Comparison of ENCODE assay signal across 8 mouse cellular contexts in the genomic region with DNA sequence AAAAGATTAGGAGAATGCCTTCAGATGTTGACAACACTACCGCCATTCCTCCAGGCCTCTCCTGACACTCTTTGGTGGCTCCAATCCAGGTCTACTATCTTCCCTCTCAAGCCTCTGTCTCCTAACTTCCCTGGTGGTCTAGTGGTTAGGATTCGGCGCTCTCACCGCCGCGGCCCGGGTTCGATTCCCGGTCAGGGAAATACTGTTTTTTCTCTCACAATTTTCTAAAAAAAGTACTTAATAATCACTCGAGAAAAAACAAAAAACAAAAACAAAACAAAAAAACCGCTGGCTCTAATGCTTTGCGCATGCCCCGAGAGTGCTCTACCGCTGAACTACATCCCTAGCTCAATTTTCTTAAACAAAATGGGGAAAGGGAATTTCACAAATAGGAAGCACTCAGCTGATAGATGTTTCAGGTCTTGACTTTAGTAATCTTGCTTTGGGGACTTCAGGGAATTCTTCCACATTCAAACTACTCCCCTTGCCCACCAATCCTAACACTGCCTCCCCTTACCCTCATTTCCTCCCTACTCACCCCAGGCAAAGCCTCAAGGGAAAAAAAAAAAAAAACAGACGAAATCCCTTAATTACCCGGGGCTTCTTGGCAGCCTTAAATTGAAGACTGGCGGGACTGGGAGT. TPM values are rescaled to one million over a fixed set of nuclear protein-coding genes. Genes with fewer than 3 reads are reported as not detected.
DNase-seq lines count a peak whose midpoint lies in the region; ATAC-seq and TF ChIP-seq lines count a peak whose summit lies in the region.

No protein-coding gene starts in this region.

- peak overlapping the region; percentile 65 for H3K4me3 ChIP-seq in forebrain, postnatal 0 days (ENCODE audit: low read depth, low read length)
- peak overlapping the region; percentile 76 for H3K4me3 ChIP-seq in lung, embryonic 16.5 days (ENCODE audit: low read length)

- H3K36me3 ChIP-seq in forebrain, postnatal 0 days (ENCODE audit: insufficient read depth): no peaks in the 10 kb centered on the region
- H3K36me3 ChIP-seq in lung, embryonic 16.5 days (ENCODE audit: control insufficient read depth, insufficient read depth, low read length): no peaks in the 10 kb centered on the region

- H3K27ac ChIP-seq in forebrain, postnatal 0 days (ENCODE audit: low read depth, low read length): 0 out of 2 replicates have a peak overlapping the region, but pooled peaks have one; percentile 35
- H3K27ac ChIP-seq in lung, embryonic 16.5 days (ENCODE audit: low read length): peak overlapping the region; percentile 62

- peak overlapping the region; percentile 50; the same call in 1 of the 2 replicates for H3K9ac ChIP-seq in forebrain, postnatal 0 days
- peak overlapping the region; percentile 58 for H3K9ac ChIP-seq in lung, embryonic 16.5 days (ENCODE audit: low read length)

- no peak for TF ChIP-seq CTCF in forebrain, postnatal 0 days (IDR thresholded peaks at IDR 0.05; ENCODE audit: low read depth)

- peak; percentile 69 for ATAC-seq in forebrain, postnatal 0 days
- ATAC-seq in lung, embryonic 16.5 days (ENCODE audit: low read depth): peak; percentile 46

- under 1% methylated on average over 17 of the region's 17 CpGs for WGBS in forebrain, postnatal 0 days
- under 1% methylated on average over 17 of the region's 17 CpGs for WGBS in lung, embryonic 16.5 days

- no peaks in the 10 kb centered on the region for H3K9me3 ChIP-seq in forebrain, postnatal 0 days (ENCODE audit: low read length)
- no peaks in the 10 kb centered on the region for H3K9me3 ChIP-seq in lung, embryonic 16.5 days (ENCODE audit: control insufficient read depth, low read length)

- H3K4me2 ChIP-seq in forebrain, postnatal 0 days (ENCODE audit: low read depth): peak overlapping the region; percentile 86
- peak overlapping the region; percentile 51 for H3K4me2 ChIP-seq in lung, embryonic 16.5 days (ENCODE audit: low read depth, low read length)

- peak; percentile 70 for DNase-seq in ES-CJ7 (ENCODE audit: low read depth, low spot score)
- DNase-seq in c-Kit-positive CD71-positive TER-119-negative erythroid progenitor cells, embryonic 14.5 days (ENCODE audit: low read depth): peak; percentile 65
- DNase-seq in forebrain, postnatal 0 days: peak; percentile 88
- peak; percentile 92 for DNase-seq in heart, postnatal 4 days
- DNase-seq in layer of hippocampus, adult 9-11 months: peak; percentile 84
- peak; percentile 71 for DNase-seq in ovary, postnatal 36 days (ENCODE audit: low spot score)
- peak; percentile 76 for DNase-seq in thymus, postnatal 14 days

- H3K4me1 ChIP-seq in forebrain, postnatal 0 days (ENCODE audit: insufficient read depth): peaks cover 6% of the 10 kb centered on the region; the same call in 1 of the 2 replicates
- H3K4me1 ChIP-seq in lung, embryonic 16.5 days (replicated peaks; ENCODE audit: control insufficient read depth, insufficient read depth, low read length): peaks cover 10% of the 10 kb centered on the region; the same call in 1 of the 2 replicates

- no peaks in the 10 kb centered on the region for H3K27me3 ChIP-seq in forebrain, postnatal 0 days (ENCODE audit: insufficient read depth, low read length)
- no peaks in the 10 kb centered on the region for H3K27me3 ChIP-seq in lung, embryonic 16.5 days (ENCODE audit: control insufficient read depth, insufficient read depth, low read depth, low read length)

RNA-seq across cellular contexts. Expression of gene Acp6, which starts 0.5 kb away (rescaled TPM):
- total RNA-seq in forebrain, postnatal 0 days (2014; rRNA removed): 17.4 and 19.1 TPM in 2 replicates
- polyA plus RNA-seq in forebrain, postnatal 0 days (2015; fragmentation: Nextera tagmentation; extraction: Ambion mirVana): 11.2 and 11.3 TPM in 2 replicates
- total RNA-seq in heart, postnatal 4 days (2021): 10 to 100 TPM; 32.5 to 33.8 TPM
- 52.3 and 54.9 TPM in 2 replicates for polyA plus RNA-seq in lung, embryonic 16.5 days (2015; fragmentation: Nextera tagmentation; extraction: Ambion mirVana)

Comparison
In these comparisons a context has a peak if more than half of its experiments do, and no peak if none do; other contexts are left out.
1. Peak in every context shown above with its lines: DNase-seq, ATAC-seq, H3K4me3 ChIP-seq and H3K27ac ChIP-seq.